ENCODE assay signal across 12 mouse cellular contexts in genomic region chr1:88234248-88234610, GRCm38 (mm10). TPM values are rescaled to one million over a fixed set of nuclear protein-coding genes. Genes with fewer than 3 reads are reported as not detected.
"Had no signal": no experiment of that assay in that cellular context is flagged by ENCODE, and none has a peak within 500 bp of the region (broad histone marks: within the 10 kb centered on the region; RNA-seq: fewer than 3 reads in every experiment).

No protein-coding gene starts in this region.

- DNase-seq: lung, adult 18-20 months; lung, embryonic 14.5 days; lung, postnatal 10 days; midbrain, embryonic 14.5 days; retina, postnatal 1 day; right cerebral cortex, adult 18-20 months; right cerebral cortex, postnatal 25 days; right cerebral cortex, postnatal 4 days; thymus, adult 18-20 months; thymus, postnatal 14 days had no signal

RNA-seq across cellular contexts. Expression of gene Ugt1a1, which starts 22.5 kb away (rescaled TPM):
- total RNA-seq: megakaryocyte-erythroid progenitor cell, adult 5-6 weeks had no signal

RNA-seq across cellular contexts. Expression of gene Dnajb3, which starts 28.6 kb away (rescaled TPM):
- total RNA-seq: megakaryocyte, adult 5-6 weeks had no signal

RNA-seq across cellular contexts. Expression of gene Ugt1a2, which starts 33.8 kb away (rescaled TPM):
- total RNA-seq: megakaryocyte-erythroid progenitor cell, adult 5-6 weeks had no signal
